Mouse (Mus musculus) bone marrow macrophage, adult 2 months (primary cell): ENCODE measurements around the gene Il1rapl1.

Experiments used
- CTCF ChIP-seq: IDR thresholded peaks from 2 replicates; pipeline ENCODE4 v1.5.1; 2012; ENCODE audit warnings: low read depth, mild to moderate bottlenecking, low read length, moderate library complexity
- POLR2A ChIP-seq: IDR thresholded peaks from 2 replicates; pipeline ENCODE4 v1.6.1; 2012; ENCODE audit warnings: mild to moderate bottlenecking, low read depth, low read length, borderline replicate concordance

GRCm38 (mm10) chrX:86949112-86949511 lies 1166.3 kb downstream of the Il1rapl1 start:
- TF ChIP-seq CTCF (no peak), POLR2A (no peak)
